Mouse (Mus musculus) liver (tissue): ENCODE results near the gene Myt1l.

ENCODE experiments used
- DNase-seq: peaks from one replicate; pipeline ENCODE4 v3.0.0-alpha.2; 2020; ENCODE audit warnings: mixed read lengths

The Myt1l gene

GRCm38 (mm10) chr12:29823766-29824417 lies 295.7 kb downstream of the Myt1l start:
- DNase-seq = no peak

- no peak for DNase-seq
Measured at GRCm38 (mm10) chr12:29830571-29830970, 302.4 kb downstream of the Myt1l start.

GRCm38 (mm10) chr12:29831356-29831755 lies 303.2 kb downstream of the Myt1l start:
- DNase-seq = no peak

GRCm38 (mm10) chr12:29837301-29837791 lies 309.2 kb downstream of the Myt1l start:
- no peak for DNase-seq

GRCm38 (mm10) chr12:29838421-29838820 lies 310.2 kb downstream of the Myt1l start:
- no peak for DNase-seq

- DNase-seq = no peak
Measured at GRCm38 (mm10) chr12:29849936-29850335, 321.8 kb downstream of the Myt1l start.

GRCm38 (mm10) chr12:29854151-29854585 lies 326.0 kb downstream of the Myt1l start:
- DNase-seq = no peak

- DNase-seq = peak; percentile 49
Measured at GRCm38 (mm10) chr12:29855007-29855406, 326.8 kb downstream of the Myt1l start.

- DNase-seq = no peak
Measured at GRCm38 (mm10) chr12:29860986-29861385, 332.8 kb downstream of the Myt1l start.

- no peak for DNase-seq
Measured at GRCm38 (mm10) chr12:29868295-29868694, 340.1 kb downstream of the Myt1l start.

GRCm38 (mm10) chr12:29868781-29869180 lies 340.6 kb downstream of the Myt1l start:
- DNase-seq = no peak

GRCm38 (mm10) chr12:29872156-29872815 lies 344.1 kb downstream of the Myt1l start:
- DNase-seq = no peak

GRCm38 (mm10) chr12:29873281-29873772 lies 345.1 kb downstream of the Myt1l start:
- DNase-seq = no peak

- DNase-seq = no peak
Measured at GRCm38 (mm10) chr12:29877977-29878376, 349.8 kb downstream of the Myt1l start.

- DNase-seq = peak; percentile 45
Measured at GRCm38 (mm10) chr12:29882871-29883617, 354.9 kb downstream of the Myt1l start.

- no peak for DNase-seq
Measured at GRCm38 (mm10) chr12:29884376-29884775, 356.2 kb downstream of the Myt1l start.

- peak; percentile 7 for DNase-seq
Measured at GRCm38 (mm10) chr12:29894669-29895068, 366.5 kb downstream of the Myt1l start.

- DNase-seq = no peak
Measured at GRCm38 (mm10) chr12:29897533-29898085, 369.4 kb downstream of the Myt1l start.

- DNase-seq = no peak
Measured at GRCm38 (mm10) chr12:29904101-29904874, 376.1 kb downstream of the Myt1l start.

- peak; percentile 17 for DNase-seq
Measured at GRCm38 (mm10) chr12:29907056-29907455, 378.9 kb downstream of the Myt1l start.

- no peak for DNase-seq
Measured at GRCm38 (mm10) chr12:29916139-29916538, 388.0 kb downstream of the Myt1l start.

GRCm38 (mm10) chr12:29916807-29917206 lies 388.6 kb downstream of the Myt1l start:
- no peak for DNase-seq
